In genomic region chr2:105127531-105128480, GRCm38 (mm10) we compare ENCODE assay signal across 9 mouse cellular contexts. TPM values are rescaled to one million over a fixed set of nuclear protein-coding genes. Genes with fewer than 3 reads are reported as not detected.
DNase-seq lines count a peak whose midpoint lies in the region; ATAC-seq and TF ChIP-seq lines count a peak whose summit lies in the region.
"Had no signal": no experiment of that assay in that cellular context is flagged by ENCODE, and none has a peak within 500 bp of the region (broad histone marks: within the 10 kb centered on the region; RNA-seq: fewer than 3 reads in every experiment).

No protein-coding gene starts in this region.

- H3K4me2 ChIP-seq in kidney, embryonic 15.5 days: peak overlapping the region; percentile 63
- H3K4me2 ChIP-seq in heart, postnatal 0 days (ENCODE audit: low read depth, low read length): peak overlapping the region; percentile 63
- H3K4me2 ChIP-seq in midbrain, embryonic 14.5 days (ENCODE audit: low read length): no peak overlapping the region; the same call in 1 of the 2 replicates

- no peaks in the 10 kb centered on the region for H3K9me3 ChIP-seq in kidney, embryonic 15.5 days (replicated peaks)
- H3K9me3 ChIP-seq in heart, postnatal 0 days (replicated peaks; ENCODE audit: control insufficient read depth, low read length): no peaks in the 10 kb centered on the region
- no peaks in the 10 kb centered on the region for H3K9me3 ChIP-seq in midbrain, embryonic 14.5 days (ENCODE audit: control insufficient read depth, low read length)

- peaks cover 85% of the 10 kb centered on the region for H3K27me3 ChIP-seq in kidney, embryonic 15.5 days
- H3K27me3 ChIP-seq in heart, postnatal 0 days (ENCODE audit: control insufficient read depth, insufficient read depth, low read length): peaks cover 97% of the 10 kb centered on the region
- H3K27me3 ChIP-seq in midbrain, embryonic 14.5 days (ENCODE audit: control insufficient read depth, insufficient read depth, low read length): peaks cover 98% of the 10 kb centered on the region
- H3K27me3 ChIP-seq: Patski had no signal

- H3K9ac ChIP-seq in kidney, embryonic 15.5 days: peak overlapping the region; percentile 76
- peak overlapping the region; percentile 48 for H3K9ac ChIP-seq in heart, postnatal 0 days (replicated peaks; ENCODE audit: low read depth, low read length)
- H3K9ac ChIP-seq in midbrain, embryonic 14.5 days (replicated peaks; ENCODE audit: low read length): no peak overlapping the region

- TF ChIP-seq CTCF in heart, postnatal 0 days (IDR thresholded peaks at IDR 0.05; ENCODE audit: low read depth): no peak

- under 1% methylated on average over 52 of the region's 52 CpGs for WGBS in kidney, embryonic 15.5 days
- 3% methylated on average over 52 of the region's 52 CpGs for WGBS in heart, postnatal 0 days
- WGBS in midbrain, embryonic 14.5 days: 1% methylated on average over 52 of the region's 52 CpGs

- no peak for DNase-seq in kidney, adult 9 months
- DNase-seq in heart, postnatal 0 days (ENCODE audit: low spot score): no peak
- peak; percentile 46 for DNase-seq in midbrain, embryonic 14.5 days
- no peak for DNase-seq in gastrocnemius, adult 8-10 months (ENCODE audit: low spot score in 2 of 2)
- no peak for DNase-seq in layer of hippocampus, adult 18-20 months (ENCODE audit: low spot score in 2 of 2)
- no peak for DNase-seq in urinary bladder, adult 2 months (ENCODE audit: low spot score)

- peak overlapping the region; percentile 95 for H3K27ac ChIP-seq in kidney, embryonic 15.5 days
- H3K27ac ChIP-seq in heart, postnatal 0 days (ENCODE audit: low read depth): peak overlapping the region; percentile 49; the same call in 1 of the 2 replicates
- H3K27ac ChIP-seq in midbrain, embryonic 14.5 days (replicated peaks; ENCODE audit: low read depth, low read length): no peak overlapping the region

- peak overlapping the region; percentile 76 for H3K4me3 ChIP-seq in kidney, embryonic 15.5 days (replicated peaks)
- peak overlapping the region; percentile 58 for H3K4me3 ChIP-seq in heart, postnatal 0 days (ENCODE audit: low read depth, low read length)
- no peak overlapping the region for H3K4me3 ChIP-seq in midbrain, embryonic 14.5 days (replicated peaks; ENCODE audit: low read depth, low read length)

- ATAC-seq in kidney, embryonic 15.5 days (replicated peaks; ENCODE audit: low FRiP score): no peak
- ATAC-seq in common myeloid progenitor, adult 5-6 weeks (replicated peaks; ENCODE audit: low read depth, poor library complexity, severe bottlenecking): 0 out of 2 replicates have a peak, but pooled peaks have one; percentile 7
- ATAC-seq in heart, postnatal 0 days (ENCODE audit: insufficient read depth, low read depth): no peak
- ATAC-seq in midbrain, embryonic 14.5 days (ENCODE audit: low FRiP score, low TSS enrichment): no peak
- ATAC-seq: Patski had no signal

- TF ChIP-seq EP300 in heart, postnatal 0 days (IDR thresholded peaks at IDR 0.05; ENCODE audit: low read depth): no peak

- no peaks in the 10 kb centered on the region for H3K36me3 ChIP-seq in kidney, embryonic 15.5 days
- H3K36me3 ChIP-seq in heart, postnatal 0 days (replicated peaks; ENCODE audit: control insufficient read depth, insufficient read depth, low read length): no peaks in the 10 kb centered on the region
- H3K36me3 ChIP-seq in midbrain, embryonic 14.5 days (ENCODE audit: control insufficient read depth, insufficient read depth, low read length): no peaks in the 10 kb centered on the region

- H3K4me1 ChIP-seq in kidney, embryonic 15.5 days: peaks cover 76% of the 10 kb centered on the region
- peaks cover 3% of the 10 kb centered on the region; the same call in 1 of the 2 replicates for H3K4me1 ChIP-seq in heart, postnatal 0 days (ENCODE audit: control insufficient read depth, insufficient read depth)
- H3K4me1 ChIP-seq in midbrain, embryonic 14.5 days (ENCODE audit: control insufficient read depth, insufficient read depth, low read length): no peaks in the 10 kb centered on the region

RNA-seq across cellular contexts. Expression of gene Wt1, which starts 1.5 kb away (rescaled TPM):
- 126 and 130 TPM in 2 replicates for polyA plus RNA-seq in kidney, embryonic 15.5 days (2015; fragmentation: Nextera tagmentation; extraction: Ambion mirVana)
- not detected in 2 replicates for total RNA-seq in common myeloid progenitor, adult 5-6 weeks (2017)
- 7.3 and 24.8 TPM in 2 replicates for total RNA-seq in heart, postnatal 0 days (2014; rRNA removed; ENCODE audit: low replicate concordance)
- 6.4 and 7.2 TPM in 2 replicates for polyA plus RNA-seq in heart, postnatal 0 days (2015; fragmentation: Nextera tagmentation; extraction: Ambion mirVana)
- not detected in 2 replicates for polyA plus RNA-seq in midbrain, embryonic 14.5 days (2014; fragmentation: Nextera tagmentation; extraction: Ambion mirVana)
- total RNA-seq in gastrocnemius, adult 8-10 months (2022): not detected
- total RNA-seq in layer of hippocampus, adult 18-20 months (2021): under 1 TPM in 1 of 2 experiments, not detected in 1; 0.15 TPM
- 3.4 and 6.0 TPM in 2 replicates for polyA plus RNA-seq in urinary bladder, adult 2 months (2012; rRNA removed)

RNA-seq across cellular contexts. Expression of gene Gm11060, which starts 36.0 kb away (rescaled TPM):
- polyA plus RNA-seq in kidney, embryonic 15.5 days (2015; fragmentation: Nextera tagmentation; extraction: Ambion mirVana): not detected in 2 replicates
- not detected in 2 replicates for total RNA-seq in common myeloid progenitor, adult 5-6 weeks (2017)
- total RNA-seq in heart, postnatal 0 days (2014; rRNA removed; ENCODE audit: low replicate concordance): not detected in 2 replicates
- not detected in 2 replicates for polyA plus RNA-seq in heart, postnatal 0 days (2015; fragmentation: Nextera tagmentation; extraction: Ambion mirVana)
- polyA plus RNA-seq in midbrain, embryonic 14.5 days (2014; fragmentation: Nextera tagmentation; extraction: Ambion mirVana): not detected in 2 replicates
- total RNA-seq in gastrocnemius, adult 8-10 months (2022): not detected
- not detected for total RNA-seq in layer of hippocampus, adult 18-20 months (2021)
- not detected in 2 replicates for polyA plus RNA-seq in urinary bladder, adult 2 months (2012; rRNA removed)
- polyA plus RNA-seq: Patski had no signal
